Mouse (Mus musculus): ENCODE measurements at regions not wholly inside any gene's neighbourhood (a gene's known extent, or its start where the extent isn't known, plus 50 kb on each side); places are given as distances from the start of the nearest gene placed in this dataset.
A peak's percentile ranks its signal among the peaks of the same experiment; 100 is the strongest.

GRCm38 (mm10) chr5:51792950-51793349 is 225.4 kb upstream of the Ppargc1a start:
- no peak overlapping the region for H3K4me2 ChIP-seq (ENCODE audit: low read length)
- no peak overlapping the region for H3K9ac ChIP-seq (ENCODE audit: low read depth, low read length)
- H3K4me3 ChIP-seq (ENCODE audit: low read length), result no peak overlapping the region
- no peaks in the 10 kb centered on the region for H3K9me3 ChIP-seq (ENCODE audit: control insufficient read depth, low read length)
- H3K27me3 ChIP-seq (replicated peaks; ENCODE audit: control insufficient read depth, insufficient read depth, low read length), result no peaks in the 10 kb centered on the region
- H3K36me3 ChIP-seq (ENCODE audit: control insufficient read depth, insufficient read depth, low read length), result no peaks in the 10 kb centered on the region
- 55% methylated on average over 2 of the region's 2 CpGs for WGBS
- ATAC-seq, result no peak
- H3K27ac ChIP-seq (ENCODE audit: low read depth, low read length), result no peak overlapping the region
- no peaks in the 10 kb centered on the region for H3K4me1 ChIP-seq (ENCODE audit: control insufficient read depth, insufficient read depth, low read depth, low read length)

GRCm38 (mm10) chr5:51788768-51789167 is 221.2 kb upstream of the Ppargc1a start:
- Histone ChIP-seq H3K9me3 (ENCODE audit: control insufficient read depth, low read length) (no peaks in the 10 kb centered on the region), H3K27me3 (replicated peaks; ENCODE audit: control insufficient read depth, insufficient read depth, low read length) (no peaks in the 10 kb centered on the region), H3K9ac (ENCODE audit: low read depth, low read length) (no peak overlapping the region), H3K36me3 (ENCODE audit: control insufficient read depth, insufficient read depth, low read length) (no peaks in the 10 kb centered on the region), H3K4me1 (ENCODE audit: control insufficient read depth, insufficient read depth, low read depth, low read length) (no peaks in the 10 kb centered on the region), H3K27ac (ENCODE audit: low read depth, low read length) (no peak overlapping the region), H3K4me3 (ENCODE audit: low read length) (no peak overlapping the region), H3K4me2 (ENCODE audit: low read length) (no peak overlapping the region)
- 65% methylated on average over 6 of the region's 6 CpGs for WGBS
- ATAC-seq, result no peak

- H3K4me2 ChIP-seq (ENCODE audit: low read length), result no peak overlapping the region
- H3K27ac ChIP-seq (ENCODE audit: low read depth, low read length), result no peak overlapping the region
- H3K9me3 ChIP-seq (ENCODE audit: control insufficient read depth, low read length), result no peaks in the 10 kb centered on the region
- no peaks in the 10 kb centered on the region for H3K27me3 ChIP-seq (replicated peaks; ENCODE audit: control insufficient read depth, insufficient read depth, low read length)
- no peak overlapping the region for H3K9ac ChIP-seq (ENCODE audit: low read depth, low read length)
- H3K36me3 ChIP-seq (ENCODE audit: control insufficient read depth, insufficient read depth, low read length), result no peaks in the 10 kb centered on the region
- peak; percentile 78 for ATAC-seq
- H3K4me1 ChIP-seq (ENCODE audit: control insufficient read depth, insufficient read depth, low read depth, low read length), result no peaks in the 10 kb centered on the region; the same call in 1 of the 2 replicates
- 73% methylated on average over 5 of the region's 5 CpGs for WGBS
- no peak overlapping the region for H3K4me3 ChIP-seq (ENCODE audit: low read length)
These were observed 216.0 kb upstream of the Ppargc1a start for GRCm38 (mm10) chr5:51783523-51783922.

- no peak overlapping the region for H3K9ac ChIP-seq (ENCODE audit: low read depth, low read length)
- no peak overlapping the region for H3K27ac ChIP-seq (ENCODE audit: low read depth, low read length)
- no peaks in the 10 kb centered on the region for H3K27me3 ChIP-seq (replicated peaks; ENCODE audit: control insufficient read depth, insufficient read depth, low read length)
- H3K36me3 ChIP-seq (ENCODE audit: control insufficient read depth, insufficient read depth, low read length), result no peaks in the 10 kb centered on the region
- no peaks in the 10 kb centered on the region for H3K9me3 ChIP-seq (ENCODE audit: control insufficient read depth, low read length)
- H3K4me2 ChIP-seq (ENCODE audit: low read length), result no peak overlapping the region
- no peaks in the 10 kb centered on the region; the same call in 1 of the 2 replicates for H3K4me1 ChIP-seq (ENCODE audit: control insufficient read depth, insufficient read depth, low read depth, low read length)
- H3K4me3 ChIP-seq (ENCODE audit: low read length), result no peak overlapping the region
- 88% methylated on average over 9 of the region's 9 CpGs for WGBS
- peak; percentile 32 for ATAC-seq
These were observed 215.6 kb upstream of the Ppargc1a start for GRCm38 (mm10) chr5:51783099-51783498.

GRCm38 (mm10) chr5:51775502-51776145 is 208.1 kb upstream of the Ppargc1a start:
- Histone ChIP-seq H3K27ac (ENCODE audit: low read depth, low read length) (no peak overlapping the region), H3K9me3 (ENCODE audit: control insufficient read depth, low read length) (no peaks in the 10 kb centered on the region), H3K9ac (ENCODE audit: low read depth, low read length) (no peak overlapping the region), H3K27me3 (replicated peaks; ENCODE audit: control insufficient read depth, insufficient read depth, low read length) (no peaks in the 10 kb centered on the region), H3K4me1 (ENCODE audit: control insufficient read depth, insufficient read depth, low read depth, low read length) (no peaks in the 10 kb centered on the region), H3K36me3 (ENCODE audit: control insufficient read depth, insufficient read depth, low read length) (no peaks in the 10 kb centered on the region), H3K4me2 (ENCODE audit: low read length) (no peak overlapping the region), H3K4me3 (ENCODE audit: low read length) (no peak overlapping the region)
- no peak for ATAC-seq
- WGBS, result 94% methylated on average over 9 of the region's 9 CpGs

GRCm38 (mm10) chr5:51771655-51772054 is 204.1 kb upstream of the Ppargc1a start:
- no peak overlapping the region for H3K4me2 ChIP-seq (ENCODE audit: low read length)
- ATAC-seq, result 0 out of 2 replicates have a peak, but pooled peaks have one; percentile 30
- no peaks in the 10 kb centered on the region for H3K4me1 ChIP-seq (ENCODE audit: control insufficient read depth, insufficient read depth, low read depth, low read length)
- H3K9me3 ChIP-seq (ENCODE audit: control insufficient read depth, low read length), result no peaks in the 10 kb centered on the region
- H3K27ac ChIP-seq (ENCODE audit: low read depth, low read length), result no peak overlapping the region
- 79% methylated on average over 2 of the region's 2 CpGs for WGBS
- H3K27me3 ChIP-seq (replicated peaks; ENCODE audit: control insufficient read depth, insufficient read depth, low read length), result no peaks in the 10 kb centered on the region
- H3K36me3 ChIP-seq (ENCODE audit: control insufficient read depth, insufficient read depth, low read length), result no peaks in the 10 kb centered on the region
- no peak overlapping the region for H3K4me3 ChIP-seq (ENCODE audit: low read length)
- H3K9ac ChIP-seq (ENCODE audit: low read depth, low read length), result no peak overlapping the region

DNA sequence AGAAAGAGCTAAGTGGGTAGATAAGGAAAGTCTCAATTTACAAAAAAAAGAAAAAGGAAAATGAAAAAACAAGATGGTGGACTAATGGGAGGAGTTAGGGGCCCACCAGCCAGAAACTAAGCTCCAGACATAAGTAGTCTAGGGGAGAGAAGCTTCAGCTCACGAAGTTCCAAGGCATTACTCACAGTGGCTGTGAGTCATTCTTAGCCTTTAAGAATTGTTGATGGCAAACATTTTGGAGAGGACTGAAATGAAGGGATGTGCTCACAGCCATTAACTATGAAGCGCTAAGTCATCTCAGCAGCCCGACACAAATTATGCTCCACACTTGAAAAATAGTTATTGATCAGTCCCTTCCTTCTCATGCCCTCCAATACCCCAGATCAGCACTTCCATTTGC is 198.6 kb upstream of the Ppargc1a start:
- ATAC-seq, result no peak
- Histone ChIP-seq H3K4me1 (ENCODE audit: control insufficient read depth, insufficient read depth, low read depth, low read length) (no peaks in the 10 kb centered on the region), H3K9ac (ENCODE audit: low read depth, low read length) (no peak overlapping the region), H3K4me3 (ENCODE audit: low read length) (no peak overlapping the region), H3K27ac (ENCODE audit: low read depth, low read length) (no peak overlapping the region), H3K9me3 (ENCODE audit: control insufficient read depth, low read length) (no peaks in the 10 kb centered on the region), H3K36me3 (ENCODE audit: control insufficient read depth, insufficient read depth, low read length) (no peaks in the 10 kb centered on the region), H3K4me2 (ENCODE audit: low read length) (no peak overlapping the region), H3K27me3 (replicated peaks; ENCODE audit: control insufficient read depth, insufficient read depth, low read length) (no peaks in the 10 kb centered on the region)
- 88% methylated on average over 3 of the region's 3 CpGs for WGBS

- no peaks in the 10 kb centered on the region for H3K4me1 ChIP-seq (ENCODE audit: control insufficient read depth, insufficient read depth, low read depth, low read length)
- no peaks in the 10 kb centered on the region for H3K36me3 ChIP-seq (ENCODE audit: control insufficient read depth, insufficient read depth, low read length)
- no peak overlapping the region for H3K4me3 ChIP-seq (ENCODE audit: low read length)
- no peaks in the 10 kb centered on the region for H3K9me3 ChIP-seq (ENCODE audit: control insufficient read depth, low read length)
- no peak for ATAC-seq
- no peak overlapping the region for H3K9ac ChIP-seq (ENCODE audit: low read depth, low read length)
- no peaks in the 10 kb centered on the region for H3K27me3 ChIP-seq (replicated peaks; ENCODE audit: control insufficient read depth, insufficient read depth, low read length)
- H3K4me2 ChIP-seq (ENCODE audit: low read length), result no peak overlapping the region
- H3K27ac ChIP-seq (ENCODE audit: low read depth, low read length), result no peak overlapping the region
- WGBS, result 86% methylated on average over 7 of the region's 7 CpGs
These were observed 196.9 kb upstream of the Ppargc1a start for GRCm38 (mm10) chr5:51764416-51764815.

GRCm38 (mm10) chr5:51763599-51763998 is 196.1 kb upstream of the Ppargc1a start:
- no peaks in the 10 kb centered on the region for H3K9me3 ChIP-seq (ENCODE audit: control insufficient read depth, low read length)
- no peak for ATAC-seq
- no peak overlapping the region for H3K9ac ChIP-seq (ENCODE audit: low read depth, low read length)
- no peaks in the 10 kb centered on the region for H3K27me3 ChIP-seq (replicated peaks; ENCODE audit: control insufficient read depth, insufficient read depth, low read length)
- no peak overlapping the region for H3K4me3 ChIP-seq (ENCODE audit: low read length)
- no peak overlapping the region for H3K27ac ChIP-seq (ENCODE audit: low read depth, low read length)
- H3K36me3 ChIP-seq (ENCODE audit: control insufficient read depth, insufficient read depth, low read length), result no peaks in the 10 kb centered on the region
- no peak overlapping the region for H3K4me2 ChIP-seq (ENCODE audit: low read length)
- WGBS, result 77% methylated on average over 7 of the region's 7 CpGs
- H3K4me1 ChIP-seq (ENCODE audit: control insufficient read depth, insufficient read depth, low read depth, low read length), result no peaks in the 10 kb centered on the region

- H3K4me1 ChIP-seq (ENCODE audit: control insufficient read depth, insufficient read depth, low read depth, low read length), result no peaks in the 10 kb centered on the region
- H3K9ac ChIP-seq (ENCODE audit: low read depth, low read length), result no peak overlapping the region
- H3K4me2 ChIP-seq (ENCODE audit: low read length), result no peak overlapping the region
- 51% methylated on average over 3 of the region's 3 CpGs for WGBS
- H3K36me3 ChIP-seq (ENCODE audit: control insufficient read depth, insufficient read depth, low read length), result no peaks in the 10 kb centered on the region
- no peaks in the 10 kb centered on the region for H3K27me3 ChIP-seq (replicated peaks; ENCODE audit: control insufficient read depth, insufficient read depth, low read length)
- ATAC-seq, result no peak
- no peak overlapping the region for H3K4me3 ChIP-seq (ENCODE audit: low read length)
- H3K9me3 ChIP-seq (ENCODE audit: control insufficient read depth, low read length), result no peaks in the 10 kb centered on the region
- H3K27ac ChIP-seq (ENCODE audit: low read depth, low read length), result no peak overlapping the region
These were observed 194.8 kb upstream of the Ppargc1a start for GRCm38 (mm10) chr5:51762352-51762751.

Data from hindbrain, embryonic 16.5 days (tissue).